Mouse (Mus musculus): ENCODE data around the gene B230219D22Rik.

DNA sequence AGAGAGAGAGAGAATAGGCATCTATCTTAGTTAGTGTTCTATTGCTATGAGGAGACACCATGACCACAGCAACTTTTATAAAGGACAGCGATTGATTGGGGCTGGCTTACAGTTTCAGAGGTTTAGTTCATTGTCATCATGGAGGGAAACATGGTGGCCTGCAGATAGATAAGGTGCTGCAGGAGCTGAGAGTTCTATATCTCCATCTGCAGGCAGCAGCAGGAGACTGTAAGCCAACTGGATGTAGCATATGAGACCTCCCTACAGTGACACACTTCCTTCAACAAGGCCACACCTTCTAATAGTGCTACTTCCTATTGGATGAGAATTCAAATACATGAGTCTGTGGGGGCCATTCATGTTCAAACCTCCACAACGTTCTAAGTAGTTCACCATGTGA, 39.2 kb downstream of the B230219D22Rik start:
- no peak for TF ChIP-seq FLI1 (IDR thresholded peaks at IDR 0.05; ENCODE audit: low read length)
- no peak for TF ChIP-seq GATA1 (IDR thresholded peaks at IDR 0.05; ENCODE audit: borderline replicate concordance, low read length)

All from megakaryocyte, embryonic 14.5 days (primary cell).